Mouse (Mus musculus) cerebellum, adult 11 months (tissue): ENCODE results near the gene Pappa2.

Source experiments
- DNase-seq: peaks from one replicate; pipeline ENCODE4 v3.0.0; 2022

The Pappa2 gene

GRCm38 (mm10) chr1:158897339-158897738, 83.0 kb downstream of the Pappa2 start:
- DNase-seq, result no peak

- no peak for DNase-seq
These were observed 85.8 kb downstream of the Pappa2 start for GRCm38 (mm10) chr1:158894441-158894840.

- DNase-seq, result no peak
These were observed 104.8 kb downstream of the Pappa2 start for GRCm38 (mm10) chr1:158875487-158875886.

GRCm38 (mm10) chr1:158874552-158875077, 105.7 kb downstream of the Pappa2 start:
- no peak for DNase-seq

- no peak for DNase-seq
These were observed 106.7 kb downstream of the Pappa2 start for GRCm38 (mm10) chr1:158873631-158874030.

GRCm38 (mm10) chr1:158871401-158871800, 108.9 kb downstream of the Pappa2 start:
- DNase-seq, result no peak

GRCm38 (mm10) chr1:158860190-158860589, 120.1 kb downstream of the Pappa2 start:
- no peak for DNase-seq

- DNase-seq, result no peak
These were observed 126.1 kb downstream of the Pappa2 start for GRCm38 (mm10) chr1:158853936-158854882.

- DNase-seq, result no peak
These were observed 127.3 kb downstream of the Pappa2 start for GRCm38 (mm10) chr1:158852836-158853567.

GRCm38 (mm10) chr1:158850459-158850858, 129.8 kb downstream of the Pappa2 start:
- DNase-seq, result no peak

- no peak for DNase-seq
These were observed 135.7 kb downstream of the Pappa2 start for GRCm38 (mm10) chr1:158844604-158845003.

- DNase-seq, result no peak
These were observed 143.1 kb downstream of the Pappa2 start for GRCm38 (mm10) chr1:158837151-158837550.

- no peak for DNase-seq
These were observed 150.1 kb downstream of the Pappa2 start for GRCm38 (mm10) chr1:158830152-158830551.

GRCm38 (mm10) chr1:158827931-158828330, 152.4 kb downstream of the Pappa2 start:
- no peak for DNase-seq

- DNase-seq, result no peak
These were observed 160.6 kb downstream of the Pappa2 start for GRCm38 (mm10) chr1:158819676-158820075.

- no peak for DNase-seq
These were observed 163.8 kb downstream of the Pappa2 start for GRCm38 (mm10) chr1:158816479-158816878.

- no peak for DNase-seq
These were observed 168.4 kb downstream of the Pappa2 start for GRCm38 (mm10) chr1:158811887-158812286.

GRCm38 (mm10) chr1:158775486-158775885, 204.8 kb downstream of the Pappa2 start:
- DNase-seq, result no peak

GRCm38 (mm10) chr1:158773102-158773501, 207.2 kb downstream of the Pappa2 start:
- no peak for DNase-seq

- DNase-seq, result no peak
These were observed 209.5 kb downstream of the Pappa2 start for GRCm38 (mm10) chr1:158770756-158771155.

GRCm38 (mm10) chr1:158770036-158770655, 210.1 kb downstream of the Pappa2 start:
- DNase-seq, result peak; percentile 12

GRCm38 (mm10) chr1:158765842-158766241, 214.4 kb downstream of the Pappa2 start:
- DNase-seq, result no peak

GRCm38 (mm10) chr1:158764727-158765126, 215.6 kb downstream of the Pappa2 start:
- no peak for DNase-seq
